Mouse (Mus musculus) stomach, postnatal 0 days (tissue): Measurements from ENCODE around the gene Chmp2a. TPM values are rescaled to one million over a fixed set of nuclear protein-coding genes. Genes with fewer than 3 reads are reported as not detected.

Source experiments
- ATAC-seq: fragments of 200-750 bp; cut with Nextera tagmentation; 2 replicates; pipeline ENCODE4 v1.8.0; 2017; ENCODE audit not compliant: low FRiP score, low TSS enrichment
- DNase-seq: peaks from one replicate; pipeline ENCODE4 v3.0.0-alpha.2; 2016; ENCODE audit warnings: low spot score
- H3K27ac ChIP-seq: fragments of 300-500 bp; sonication (generic); replicated peaks from 2 replicates; pipeline ENCODE4 v1.5.1; 2014; ENCODE audit warnings: mild to moderate bottlenecking, control low read depth
- H3K27me3 ChIP-seq: fragments of 300-500 bp; sonication (generic); 2 replicates; pipeline ENCODE4 v1.6.1; 2014; ENCODE audit warnings: low read length; ENCODE audit not compliant: control insufficient read depth, insufficient read depth
- H3K36me3 ChIP-seq: fragments of 300-500 bp; sonication (generic); 2 replicates; pipeline ENCODE4 v1.6.1; 2014; ENCODE audit warnings: low read length, mixed read lengths; ENCODE audit not compliant: control insufficient read depth, insufficient read depth
- H3K4me1 ChIP-seq: fragments of 300-500 bp; sonication (generic); replicated peaks from 2 replicates; pipeline ENCODE4 v1.6.1; 2014; ENCODE audit warnings: antibody characterized with exemption; ENCODE audit not compliant: control insufficient read depth, insufficient read depth
- H3K4me2 ChIP-seq: fragments of 300-500 bp; sonication (generic); replicated peaks from 2 replicates; pipeline ENCODE4 v1.6.1; 2014; ENCODE audit warnings: low read depth, mild to moderate bottlenecking, control low read depth, moderate library complexity
- H3K4me3 ChIP-seq: fragments of 300-500 bp; sonication (generic); 2 replicates; pipeline ENCODE4 v1.5.1; 2014; ENCODE audit warnings: low read depth, low read length, control low read depth
- H3K9ac ChIP-seq: fragments of 300-500 bp; sonication (generic); 2 replicates; pipeline ENCODE4 v1.6.1; 2014; ENCODE audit warnings: mild to moderate bottlenecking, low read length, control low read depth, mixed read lengths
- H3K9me3 ChIP-seq: fragments of 300-500 bp; sonication (generic); 2 replicates; pipeline ENCODE4 v1.6.1; 2016; ENCODE audit warnings: low read length; ENCODE audit not compliant: control insufficient read depth
- CTCF ChIP-seq: IDR thresholded peaks from 2 replicates; pipeline ENCODE4 v1.5.1; 2016; ENCODE audit warnings: antibody characterized with exemption, low read depth, mild to moderate bottlenecking, moderate library complexity
- EP300 ChIP-seq: optimal IDR thresholded peaks from 2 replicates; pipeline ENCODE3; 2016; ENCODE audit warnings: antibody characterized with exemption
- WGBS: fragments of 180-500 bp; shearing (Covaris S2); extraction: QIAGEN DNeasy Blood & Tissue Kit; methylation state at CpG from one replicate; pipeline ENCODE4 v1.1.7; 2014; 5-methylcytosine and 5-hydroxymethylcytosine counted together
- polyA plus RNA-seq: library from polyadenylated mRNA; unstranded; fragments of >200 nt; fragmentation: Nextera tagmentation; extraction: Ambion mirVana; gene quantifications from 2 replicates; pipeline ENCODE4 v1.2.1, GENCODE M21; 2015

Chmp2a gene
- polyA plus RNA-seq, 1 experiment from 2014 or later, result 271 TPM

DNA sequence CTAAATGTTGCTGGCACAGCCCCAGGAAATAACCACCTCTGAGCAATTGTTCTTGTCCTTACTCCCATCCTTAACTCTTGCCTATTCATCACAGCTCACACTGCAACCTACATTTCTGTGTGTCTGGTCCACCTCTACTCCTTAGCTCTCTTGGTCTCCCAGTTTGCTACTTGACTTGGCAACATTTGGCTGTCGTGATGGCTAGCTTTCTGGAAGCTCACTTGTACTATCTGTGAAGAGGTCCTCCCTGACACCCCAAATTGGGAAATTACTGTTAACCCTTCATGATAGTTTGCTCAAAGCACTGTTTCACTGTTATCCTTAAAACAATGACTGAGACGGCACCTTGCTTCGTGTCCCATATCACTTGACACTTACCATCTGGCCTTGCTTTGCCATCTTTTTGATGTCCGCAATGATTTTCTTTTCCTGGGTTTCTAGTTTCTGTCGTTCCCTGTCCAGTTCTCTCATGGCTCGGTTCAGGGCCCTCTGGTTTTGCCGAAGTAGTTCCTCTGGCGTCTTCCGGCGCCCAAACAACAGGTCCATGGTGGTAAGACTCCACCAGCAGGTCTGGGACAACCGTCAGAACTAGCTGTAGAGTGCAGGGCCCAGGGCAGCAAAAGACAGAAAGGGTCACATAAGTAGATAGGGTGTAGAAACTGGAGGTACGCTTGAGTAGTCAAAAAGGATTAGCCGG is 1.0 kb downstream of the Chmp2a start:
- TF ChIP-seq CTCF (no peak), EP300 (no peak)
- H3K9me3 ChIP-seq, result no peaks in the 10 kb centered on the region
- DNase-seq (no peak), ATAC-seq (no peak)
- peak overlapping the region; percentile 74 for H3K4me2 ChIP-seq
- H3K27ac ChIP-seq, result peak overlapping the region; percentile 96
- peak overlapping the region; percentile 79 for H3K9ac ChIP-seq
- H3K4me3 ChIP-seq, result peak overlapping the region; percentile 57
- WGBS, result 31% methylated on average over 13 of the region's 13 CpGs
- H3K36me3 ChIP-seq, result peaks cover 36% of the 10 kb centered on the region
- no peaks in the 10 kb centered on the region for H3K27me3 ChIP-seq
- H3K4me1 ChIP-seq, result peaks cover 6% of the 10 kb centered on the region; the same call in 1 of the 2 replicates

DNA sequence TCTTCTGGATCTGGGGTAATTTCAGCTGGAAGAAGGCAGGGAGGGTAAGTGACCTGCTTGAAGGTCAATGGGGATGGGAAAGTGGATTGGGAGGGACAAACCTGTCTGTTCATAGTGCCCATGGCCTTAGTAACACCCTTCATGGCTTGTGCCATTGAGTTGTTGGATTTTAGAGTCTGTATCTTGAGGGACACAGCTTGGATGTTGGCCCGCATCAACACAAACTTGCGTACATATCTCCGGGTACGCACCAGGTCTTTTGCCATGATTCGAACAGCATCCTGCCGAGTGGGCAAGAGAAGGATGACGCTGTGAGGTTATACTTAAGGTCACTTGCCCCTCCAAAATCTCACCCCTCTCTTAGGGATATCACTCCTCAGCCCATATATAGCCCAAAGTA is 2.1 kb downstream of the Chmp2a start:
- H3K4me3 ChIP-seq, result no peak overlapping the region
- H3K36me3 ChIP-seq, result peaks cover 45% of the 10 kb centered on the region
- ATAC-seq (no peak), DNase-seq (no peak)
- TF ChIP-seq CTCF (no peak), EP300 (no peak)
- H3K27ac ChIP-seq, result no peak overlapping the region
- H3K4me1 ChIP-seq, result peaks cover 6% of the 10 kb centered on the region; the same call in 1 of the 2 replicates
- H3K27me3 ChIP-seq, result no peaks in the 10 kb centered on the region
- H3K9me3 ChIP-seq, result no peaks in the 10 kb centered on the region
- H3K9ac ChIP-seq, result no peak overlapping the region
- 87% methylated on average over 7 of the region's 7 CpGs for WGBS
- H3K4me2 ChIP-seq, result no peak overlapping the region

DNA sequence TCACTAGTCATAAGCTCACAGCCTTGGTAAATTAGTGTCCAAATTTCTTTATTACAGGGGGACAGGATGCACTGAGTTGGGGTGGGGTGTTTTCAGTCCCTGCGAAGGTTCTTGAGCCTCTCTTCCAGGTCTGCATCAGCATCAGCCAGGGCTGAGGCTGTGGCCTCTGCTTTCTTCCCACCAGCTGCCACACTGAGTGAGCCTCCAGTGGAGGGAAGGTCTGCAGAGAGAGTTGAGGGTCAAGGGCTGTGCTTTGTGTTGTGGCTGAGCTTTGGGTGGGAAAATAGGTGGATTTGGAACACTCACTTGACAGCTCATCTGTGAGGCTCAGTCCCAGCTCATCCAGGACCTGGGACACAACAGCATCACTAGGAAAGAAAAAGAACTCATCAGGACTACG is 2.6 kb downstream of the Chmp2a start:
- H3K4me1 ChIP-seq, result peaks cover 6% of the 10 kb centered on the region; the same call in 1 of the 2 replicates
- no peaks in the 10 kb centered on the region for H3K27me3 ChIP-seq
- TF ChIP-seq CTCF, result no peak
- TF ChIP-seq EP300, result no peak
- H3K27ac ChIP-seq, result no peak overlapping the region
- ATAC-seq, result no peak
- no peak overlapping the region for H3K4me2 ChIP-seq
- H3K9me3 ChIP-seq, result no peaks in the 10 kb centered on the region
- WGBS, result 80% methylated on average over 2 of the region's 2 CpGs
- H3K4me3 ChIP-seq, result no peak overlapping the region
- peaks cover 50% of the 10 kb centered on the region for H3K36me3 ChIP-seq
- no peak overlapping the region for H3K9ac ChIP-seq
- no peak for DNase-seq

DNA sequence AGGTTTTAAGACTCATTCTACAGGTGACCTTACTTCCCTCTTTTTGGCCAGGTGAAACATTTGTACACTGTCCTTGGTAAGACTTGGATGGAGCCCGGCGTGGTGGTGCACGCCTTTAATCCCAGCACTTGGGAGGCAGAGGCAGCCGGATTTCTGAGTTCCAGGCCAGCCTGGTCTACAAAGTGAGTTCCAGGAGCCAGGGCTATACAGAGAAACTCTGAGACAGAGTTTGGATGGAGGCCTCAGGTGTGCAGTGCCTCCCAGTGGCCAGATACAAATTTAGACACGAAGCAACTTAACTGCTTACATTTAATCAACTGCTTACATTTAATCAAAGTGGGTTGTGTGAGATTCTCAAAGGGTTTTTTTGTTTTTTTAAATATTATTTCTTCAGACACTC is 3.5 kb downstream of the Chmp2a start:
- Histone ChIP-seq H3K9me3 (no peaks in the 10 kb centered on the region), H3K9ac (no peak overlapping the region), H3K4me2 (no peak overlapping the region), H3K4me1 (no peaks in the 10 kb centered on the region; the same call in 1 of the 2 replicates), H3K27me3 (no peaks in the 10 kb centered on the region), H3K27ac (no peak overlapping the region), H3K36me3 (peaks cover 56% of the 10 kb centered on the region), H3K4me3 (no peak overlapping the region)
- DNase-seq (no peak), ATAC-seq (no peak)
- WGBS, result 69% methylated on average over 5 of the region's 5 CpGs
- TF ChIP-seq CTCF (peak; percentile 69), EP300 (no peak)

DNA sequence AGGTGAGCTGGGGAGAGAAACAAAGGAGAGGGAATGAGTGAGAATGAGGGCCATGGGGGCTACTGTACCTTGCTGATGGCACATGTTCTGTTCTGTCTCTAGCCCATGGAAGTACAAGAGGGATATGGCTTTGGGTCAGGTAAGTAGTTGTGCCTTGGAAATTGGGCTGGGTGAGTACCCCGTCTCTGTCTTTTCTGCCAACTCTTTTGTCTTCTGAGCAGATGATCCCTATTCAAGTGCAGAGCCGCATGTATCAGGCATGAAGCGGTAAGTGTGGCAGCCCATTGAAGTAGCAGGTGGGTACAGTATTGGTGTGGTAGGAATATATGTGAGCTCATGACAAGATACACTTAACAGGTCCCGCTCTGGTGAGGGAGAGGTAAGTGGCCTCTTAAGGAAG is 5.6 kb downstream of the Chmp2a start:
- 89% methylated on average over 4 of the region's 4 CpGs for WGBS
- no peak overlapping the region for H3K27ac ChIP-seq
- peaks cover 5% of the 10 kb centered on the region for H3K4me1 ChIP-seq
- no peak for TF ChIP-seq CTCF
- TF ChIP-seq EP300, result no peak
- no peak overlapping the region for H3K4me3 ChIP-seq
- H3K9ac ChIP-seq, result no peak overlapping the region
- no peak overlapping the region for H3K4me2 ChIP-seq
- no peaks in the 10 kb centered on the region for H3K9me3 ChIP-seq
- DNase-seq (no peak), ATAC-seq (no peak)
- H3K27me3 ChIP-seq, result no peaks in the 10 kb centered on the region
- H3K36me3 ChIP-seq, result peaks cover 53% of the 10 kb centered on the region

DNA sequence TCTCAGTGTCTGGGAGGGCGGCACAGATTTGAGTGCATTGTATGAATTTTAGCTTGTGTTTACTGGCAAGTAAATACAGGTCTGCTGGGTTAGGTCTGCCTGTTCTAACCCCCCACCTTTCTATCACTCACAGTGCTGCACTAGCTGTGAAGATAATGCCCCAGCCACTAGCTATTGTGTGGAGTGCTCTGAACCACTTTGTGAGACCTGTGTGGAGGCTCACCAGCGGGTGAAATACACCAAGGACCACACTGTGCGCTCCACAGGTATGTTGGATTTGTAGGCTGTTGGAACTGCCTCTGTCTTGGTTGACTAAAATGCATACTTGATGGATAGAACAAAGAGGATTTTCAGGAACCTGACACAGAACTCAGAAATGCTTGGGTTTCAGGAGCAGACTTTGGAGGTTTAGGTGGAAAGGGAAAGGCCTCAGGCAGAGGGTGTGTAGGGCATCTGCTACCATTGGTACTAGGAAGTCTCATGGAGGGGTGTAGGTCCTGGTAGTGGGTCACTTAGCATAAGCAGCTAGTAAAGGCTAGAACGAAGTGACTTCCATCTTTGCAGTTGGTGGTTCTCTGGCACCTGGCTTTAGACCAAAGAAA is 9.0 kb downstream of the Chmp2a start:
- Histone ChIP-seq H3K9ac (peak overlapping the region; percentile 92), H3K4me1 (peaks cover 5% of the 10 kb centered on the region), H3K9me3 (no peaks in the 10 kb centered on the region), H3K4me3 (peak overlapping the region; percentile 92), H3K27me3 (no peaks in the 10 kb centered on the region), H3K36me3 (peaks cover 40% of the 10 kb centered on the region), H3K4me2 (peak overlapping the region; percentile 85), H3K27ac (no peak overlapping the region)
- TF ChIP-seq EP300 (no peak), CTCF (no peak)
- no peak for DNase-seq
- no peak for ATAC-seq
- WGBS, result 24% methylated on average over 4 of the region's 4 CpGs
